Mouse (Mus musculus) lung, adult 2 months (tissue): ENCODE data around the gene Brinp3.

Source experiments
- CTCF ChIP-seq: fragments of 200-500 bp; IDR thresholded peaks from 2 replicates; pipeline ENCODE4 v1.5.1; 2011; ENCODE audit warnings: mild to moderate bottlenecking, low read length, control low read depth; ENCODE audit not compliant: insufficient read depth
- POLR2A ChIP-seq: fragments of 200-500 bp; IDR thresholded peaks from 2 replicates; pipeline ENCODE4 v1.6.1; 2011; ENCODE audit warnings: low read depth, mild to moderate bottlenecking, control low read depth, low read length, borderline replicate concordance; ENCODE audit errors: extremely low read depth

DNA sequence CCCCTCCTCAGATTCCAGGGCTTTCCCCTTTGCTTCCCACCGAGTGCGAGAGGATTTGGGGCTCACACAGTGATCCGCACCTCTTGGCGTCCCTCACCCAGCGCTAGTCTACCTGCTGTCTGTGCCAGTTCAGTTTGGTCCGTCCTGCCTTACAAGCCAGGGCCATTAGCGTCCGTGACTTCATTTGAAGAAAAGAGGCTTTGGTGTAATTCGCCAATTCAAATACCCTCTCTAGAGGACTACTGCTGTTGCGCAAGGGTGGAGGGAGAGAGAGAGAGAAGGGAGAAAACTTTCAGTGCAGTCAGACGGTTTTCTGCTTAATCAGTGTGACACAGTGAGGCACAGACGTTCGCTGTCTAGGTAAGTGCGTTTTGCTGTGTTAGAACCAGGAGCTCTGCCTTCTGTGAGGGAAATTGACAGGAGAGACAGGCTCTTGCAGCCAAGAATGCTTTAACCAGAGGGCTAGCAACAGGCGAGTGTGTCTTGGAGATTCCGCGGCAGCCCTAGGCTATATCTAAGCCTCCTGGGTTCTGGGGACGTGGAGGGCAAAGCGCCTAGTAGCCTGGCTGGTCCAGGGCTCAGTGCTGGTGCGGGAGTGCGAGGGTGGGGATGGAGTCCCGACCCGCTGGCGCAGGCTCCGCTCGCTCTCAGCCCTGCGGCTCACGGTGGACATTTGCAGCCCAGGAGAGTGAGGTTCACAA, 3.0 kb downstream of the Brinp3 start:
- TF ChIP-seq POLR2A (no peak), CTCF (no peak)
